Mouse (Mus musculus): ENCODE measurements around the gene Peak1. TPM values are rescaled to one million over a fixed set of nuclear protein-coding genes. Genes with fewer than 3 reads are reported as not detected.

Peak1 gene
- polyA plus RNA-seq, 1 experiment from 2014 or later = 19.2 TPM

GRCm38 (mm10) chr9:56167690-56168089, 250.2 kb downstream of the Peak1 start:
- TF ChIP-seq CTCF (IDR thresholded peaks at IDR 0.05) = no peak
- TF ChIP-seq EP300 (IDR thresholded peaks at IDR 0.05) = no peak
- H3K36me3 ChIP-seq (ENCODE audit: insufficient read depth, low read length) = no peaks in the 10 kb centered on the region
- H3K27me3 ChIP-seq (replicated peaks; ENCODE audit: insufficient read depth, low read length) = no peaks in the 10 kb centered on the region
- WGBS = 63% methylated on average over 6 of the region's 6 CpGs
- DNase-seq (ENCODE audit: low spot score) (no peak), ATAC-seq (no peak)
- H3K4me3 ChIP-seq (ENCODE audit: low read depth, low read length) = no peak overlapping the region
- no peak overlapping the region for H3K4me2 ChIP-seq (replicated peaks; ENCODE audit: low read depth, low read length)
- no peak overlapping the region for H3K27ac ChIP-seq (ENCODE audit: low read length)
- H3K9ac ChIP-seq (replicated peaks; ENCODE audit: low read depth) = no peak overlapping the region
- H3K4me1 ChIP-seq (ENCODE audit: insufficient read depth, low read depth, low read length) = no peaks in the 10 kb centered on the region
- no peaks in the 10 kb centered on the region for H3K9me3 ChIP-seq (ENCODE audit: low read length)

DNA sequence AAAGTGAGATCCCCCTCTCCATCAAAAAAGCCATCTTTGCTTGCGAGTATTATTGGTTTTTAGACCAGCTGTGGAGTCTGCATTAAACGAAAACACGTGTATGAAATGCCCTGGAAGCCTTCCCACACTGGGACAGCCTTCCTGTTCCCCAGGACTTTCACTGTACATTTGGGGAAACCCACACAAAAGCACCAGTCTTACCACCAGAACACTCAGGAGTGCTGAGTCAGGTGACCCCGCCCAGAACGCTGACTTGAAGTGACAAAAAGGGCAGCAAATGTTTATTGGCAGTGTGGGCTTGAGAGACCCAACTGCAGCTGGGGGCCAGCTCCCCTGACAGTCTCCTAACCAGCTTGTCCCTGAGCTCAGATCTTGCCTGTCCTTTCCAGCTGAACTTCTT, 251.7 kb downstream of the Peak1 start:
- TF ChIP-seq CTCF (IDR thresholded peaks at IDR 0.05) (no peak), EP300 (IDR thresholded peaks at IDR 0.05) (no peak)
- DNase-seq (ENCODE audit: low spot score) (no peak), ATAC-seq (no peak)
- Histone ChIP-seq H3K4me2 (replicated peaks; ENCODE audit: low read depth, low read length) (no peak overlapping the region), H3K36me3 (ENCODE audit: insufficient read depth, low read length) (no peaks in the 10 kb centered on the region), H3K9me3 (ENCODE audit: low read length) (no peaks in the 10 kb centered on the region), H3K27ac (ENCODE audit: low read length) (no peak overlapping the region), H3K4me3 (ENCODE audit: low read depth, low read length) (no peak overlapping the region), H3K4me1 (ENCODE audit: insufficient read depth, low read depth, low read length) (no peaks in the 10 kb centered on the region), H3K27me3 (replicated peaks; ENCODE audit: insufficient read depth, low read length) (no peaks in the 10 kb centered on the region), H3K9ac (replicated peaks; ENCODE audit: low read depth) (no peak overlapping the region)
- WGBS = 32% methylated on average over 5 of the region's 5 CpGs

- no peaks in the 10 kb centered on the region for H3K27me3 ChIP-seq (replicated peaks; ENCODE audit: insufficient read depth, low read length)
- H3K36me3 ChIP-seq (ENCODE audit: insufficient read depth, low read length) = no peaks in the 10 kb centered on the region
- H3K9ac ChIP-seq (replicated peaks; ENCODE audit: low read depth) = no peak within 1 kb of the TSS
- ATAC-seq (no peak), DNase-seq (ENCODE audit: low spot score) (no peak)
- TF ChIP-seq EP300 (IDR thresholded peaks at IDR 0.05) (no peak), CTCF (IDR thresholded peaks at IDR 0.05) (no peak)
- no peak within 1 kb of the TSS for H3K4me3 ChIP-seq (ENCODE audit: low read depth, low read length)
- H3K9me3 ChIP-seq (ENCODE audit: low read length) = no peaks in the 10 kb centered on the region
- H3K4me1 ChIP-seq (ENCODE audit: insufficient read depth, low read depth, low read length) = no peaks in the 10 kb centered on the region
- H3K27ac ChIP-seq (ENCODE audit: low read length) = no peak within 1 kb of the TSS
- H3K4me2 ChIP-seq (replicated peaks; ENCODE audit: low read depth, low read length) = no peak within 1 kb of the TSS
- 94% methylated on average over 6 of the region's 6 CpGs for WGBS
Observed at GRCm38 (mm10) chr9:56165377-56165776, 252.5 kb downstream of the Peak1 start, which contains the start of gene Tspan3. Gene Tspan3, minus strand, starts transcription at chr9:56165477.

DNA sequence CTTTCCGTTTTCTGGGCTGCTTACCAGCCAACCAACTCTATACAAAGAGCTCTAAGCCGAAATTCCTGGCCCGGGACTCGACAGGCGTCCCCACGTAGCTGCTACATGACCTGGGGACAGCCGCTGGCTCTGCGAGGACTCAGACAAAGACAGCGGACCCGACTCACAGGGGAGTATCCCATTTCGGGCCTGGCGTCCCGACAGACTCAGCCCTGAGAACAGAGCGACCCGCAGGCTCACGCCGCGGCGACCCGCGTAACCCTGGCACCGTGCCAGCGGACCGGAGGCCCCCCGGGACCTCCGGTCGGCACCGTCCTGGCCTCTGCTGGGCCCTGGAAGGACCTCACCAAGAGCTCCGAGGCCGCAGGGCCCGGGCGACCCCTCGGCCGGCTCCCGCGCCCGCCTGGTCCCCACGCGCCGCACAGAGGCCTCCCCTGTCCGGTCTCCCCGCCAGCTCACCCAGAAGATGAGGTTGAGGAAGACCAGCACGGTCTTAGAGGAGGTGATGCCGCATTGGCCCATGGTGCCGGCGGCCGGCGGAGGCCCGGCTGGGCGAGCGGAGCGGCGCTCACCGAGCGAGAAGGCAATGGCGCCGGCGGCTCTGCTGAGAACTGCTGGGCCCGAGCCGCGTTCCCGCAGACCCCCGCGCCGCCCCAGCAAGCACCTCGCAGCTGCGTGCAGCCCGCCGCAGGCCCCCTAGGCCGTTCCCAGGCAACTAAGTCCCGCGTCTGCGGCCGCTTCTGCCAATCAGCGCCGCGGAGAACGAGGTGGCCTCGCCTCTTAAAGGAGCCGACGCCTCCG, 257.3 kb downstream of the Peak1 start:
- H3K9ac ChIP-seq (replicated peaks; ENCODE audit: low read depth) = peak overlapping the region; percentile 97
- H3K27me3 ChIP-seq (replicated peaks; ENCODE audit: insufficient read depth, low read length) = no peaks in the 10 kb centered on the region
- H3K4me1 ChIP-seq (ENCODE audit: insufficient read depth, low read depth, low read length) = no peaks in the 10 kb centered on the region; the same call in 1 of the 2 replicates
- TF ChIP-seq CTCF (IDR thresholded peaks at IDR 0.05) (no peak), EP300 (IDR thresholded peaks at IDR 0.05) (no peak)
- ATAC-seq = peak; percentile 98
- peak; percentile 93 for DNase-seq (ENCODE audit: low spot score)
- no peaks in the 10 kb centered on the region for H3K36me3 ChIP-seq (ENCODE audit: insufficient read depth, low read length)
- peak overlapping the region; percentile 91 for H3K4me3 ChIP-seq (ENCODE audit: low read depth, low read length)
- H3K4me2 ChIP-seq (replicated peaks; ENCODE audit: low read depth, low read length) = peak overlapping the region; percentile 81
- whole genome bisulfite sequencing = under 1% methylated on average over 71 of the region's 82 CpGs
- no peaks in the 10 kb centered on the region for H3K9me3 ChIP-seq (ENCODE audit: low read length)
- H3K27ac ChIP-seq (ENCODE audit: low read length) = peak overlapping the region; percentile 86

DNA sequence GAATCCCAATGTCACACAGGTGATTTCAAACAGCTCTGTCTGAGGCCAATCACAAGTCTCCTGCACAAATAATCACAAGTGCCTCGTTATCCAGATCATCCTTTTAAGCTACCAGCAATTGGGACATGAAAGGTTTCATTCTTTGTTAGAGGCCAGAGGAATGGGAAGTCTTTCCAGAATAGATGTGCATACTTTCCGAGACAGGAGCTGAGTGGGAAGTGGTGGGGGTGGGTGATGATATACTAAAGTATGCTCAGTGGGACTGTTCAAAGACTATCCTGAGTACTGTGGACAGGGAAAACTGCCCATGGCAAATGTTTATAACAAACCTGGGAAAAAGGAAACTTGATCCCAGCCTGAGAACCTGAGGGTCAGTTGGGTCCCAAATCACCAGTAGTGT, 258.4 kb downstream of the Peak1 start:
- ATAC-seq = no peak
- Histone ChIP-seq H3K4me2 (replicated peaks; ENCODE audit: low read depth, low read length) (peak overlapping the region; percentile 81; the same call in 1 of the 2 replicates), H3K36me3 (ENCODE audit: insufficient read depth, low read length) (no peaks in the 10 kb centered on the region), H3K4me1 (ENCODE audit: insufficient read depth, low read depth, low read length) (no peaks in the 10 kb centered on the region; the same call in 1 of the 2 replicates), H3K9ac (replicated peaks; ENCODE audit: low read depth) (no peak overlapping the region), H3K27me3 (replicated peaks; ENCODE audit: insufficient read depth, low read length) (no peaks in the 10 kb centered on the region), H3K9me3 (ENCODE audit: low read length) (no peaks in the 10 kb centered on the region), H3K4me3 (ENCODE audit: low read depth, low read length) (no peak overlapping the region), H3K27ac (ENCODE audit: low read length) (no peak overlapping the region)
- WGBS = 17% methylated on average over 2 of the region's 2 CpGs
- TF ChIP-seq CTCF (IDR thresholded peaks at IDR 0.05) = no peak
- no peak for TF ChIP-seq EP300 (IDR thresholded peaks at IDR 0.05)
- no peak for DNase-seq (ENCODE audit: low spot score)

- no peak overlapping the region for H3K4me3 ChIP-seq (ENCODE audit: low read depth, low read length)
- ATAC-seq = no peak
- no peak overlapping the region for H3K4me2 ChIP-seq (replicated peaks; ENCODE audit: low read depth, low read length)
Observed at GRCm38 (mm10) chr9:56158077-56158476, 259.8 kb downstream of the Peak1 start.

More at GRCm38 (mm10) chr9:56158077-56158476, 259.8 kb downstream of the Peak1 start:
- TF ChIP-seq EP300 (IDR thresholded peaks at IDR 0.05) (no peak), CTCF (IDR thresholded peaks at IDR 0.05) (no peak)
- Histone ChIP-seq H3K27ac (ENCODE audit: low read length) (no peak overlapping the region), H3K9me3 (ENCODE audit: low read length) (no peaks in the 10 kb centered on the region), H3K36me3 (ENCODE audit: insufficient read depth, low read length) (no peaks in the 10 kb centered on the region), H3K27me3 (replicated peaks; ENCODE audit: insufficient read depth, low read length) (no peaks in the 10 kb centered on the region), H3K9ac (replicated peaks; ENCODE audit: low read depth) (no peak overlapping the region), H3K4me1 (ENCODE audit: insufficient read depth, low read depth, low read length) (no peaks in the 10 kb centered on the region; the same call in 1 of the 2 replicates)
- no peak for DNase-seq (ENCODE audit: low spot score)
- 32% methylated on average over 2 of the region's 2 CpGs for WGBS

Data from lung, postnatal 0 days (tissue).